Mouse (Mus musculus) forebrain, embryonic 11.5 days (tissue): ENCODE results near the gene Pappa. TPM values are rescaled to one million over a fixed set of nuclear protein-coding genes. Genes with fewer than 3 reads are reported as not detected.

ENCODE experiments used
- ATAC-seq: fragments of 200-750 bp; cut with Nextera tagmentation; replicated peaks from 2 replicates; pipeline ENCODE4 v1.8.0; 2017; ENCODE audit warnings: moderate TSS enrichment; ENCODE audit not compliant: low FRiP score
- DNase-seq: peaks from one replicate; pipeline ENCODE4 v3.0.0-alpha.2; 2017; ENCODE audit warnings: low spot score
- H3K27ac ChIP-seq: fragments of 300-500 bp; sonication (generic); 2 replicates; pipeline ENCODE4 v1.5.1; 2014; ENCODE audit warnings: low read depth, low read length
- H3K27me3 ChIP-seq: fragments of 300-500 bp; sonication (generic); 2 replicates; pipeline ENCODE4 v1.6.1; 2014; ENCODE audit warnings: mild to moderate bottlenecking, low read length, mixed read lengths; ENCODE audit not compliant: control insufficient read depth, insufficient read depth
- H3K36me3 ChIP-seq: fragments of 300-500 bp; sonication (generic); 2 replicates; pipeline ENCODE4 v1.6.1; 2014; ENCODE audit warnings: mild to moderate bottlenecking, low read length, moderate library complexity, mixed read lengths; ENCODE audit not compliant: control insufficient read depth, insufficient read depth
- H3K4me1 ChIP-seq: fragments of 300-500 bp; sonication (generic); replicated peaks from 2 replicates; pipeline ENCODE4 v1.6.1; 2014; ENCODE audit warnings: low read length, mixed read lengths; ENCODE audit not compliant: control insufficient read depth, insufficient read depth
- H3K4me2 ChIP-seq: fragments of 300-500 bp; sonication (generic); 2 replicates; pipeline ENCODE4 v1.6.1; 2014; ENCODE audit warnings: low read depth, mild to moderate bottlenecking, low read length, moderate library complexity, mixed read lengths; ENCODE audit not compliant: severe bottlenecking
- H3K4me3 ChIP-seq: fragments of 300-500 bp; sonication (generic); 2 replicates; pipeline ENCODE4 v1.5.1; 2014; ENCODE audit warnings: low read depth, low read length
- H3K9ac ChIP-seq: fragments of 300-500 bp; sonication (generic); 2 replicates; pipeline ENCODE4 v1.6.1; 2014; ENCODE audit warnings: low read length
- H3K9me3 ChIP-seq: fragments of 300-500 bp; sonication (generic); 2 replicates; pipeline ENCODE4 v1.6.1; 2016; ENCODE audit warnings: low read length, mixed read lengths; ENCODE audit not compliant: control insufficient read depth
- WGBS: fragments of 180-500 bp; shearing (Covaris S2); extraction: QIAGEN DNeasy Blood & Tissue Kit; methylation state at CpG from one replicate; pipeline ENCODE4 v1.1.7; 2014; 5-methylcytosine and 5-hydroxymethylcytosine counted together
- polyA plus RNA-seq: library from polyadenylated mRNA; unstranded; fragments of >200 nt; fragmentation: Nextera tagmentation; extraction: Ambion mirVana; gene quantifications from 2 replicates; pipeline ENCODE4 v1.2.1, GENCODE M21; 2014

Pappa gene
- polyA plus RNA-seq, 1 experiment from 2014 or later, result 4.1 TPM

GRCm38 (mm10) chr4:65383070-65383469 is 259.1 kb downstream of the Pappa start:
- ATAC-seq, result no peak
- DNase-seq, result no peak
- WGBS, result 91% methylated on average over 4 of the region's 4 CpGs
- H3K27ac ChIP-seq, result no peak overlapping the region
- H3K4me3 ChIP-seq, result no peak overlapping the region
- H3K4me1 ChIP-seq, result no peaks in the 10 kb centered on the region
- H3K27me3 ChIP-seq, result no peaks in the 10 kb centered on the region
- no peaks in the 10 kb centered on the region for H3K9me3 ChIP-seq
- no peaks in the 10 kb centered on the region for H3K36me3 ChIP-seq
- no peak overlapping the region for H3K9ac ChIP-seq
- no peak overlapping the region for H3K4me2 ChIP-seq

- no peak for ATAC-seq
- Histone ChIP-seq H3K27ac (no peak overlapping the region), H3K9ac (no peak overlapping the region), H3K4me3 (no peak overlapping the region), H3K9me3 (no peaks in the 10 kb centered on the region), H3K36me3 (no peaks in the 10 kb centered on the region), H3K4me2 (no peak overlapping the region), H3K27me3 (no peaks in the 10 kb centered on the region), H3K4me1 (no peaks in the 10 kb centered on the region)
- DNase-seq, result no peak
- 73% methylated on average over 4 of the region's 4 CpGs for WGBS
These were observed 267.0 kb downstream of the Pappa start for GRCm38 (mm10) chr4:65391001-65391400.

GRCm38 (mm10) chr4:65396806-65397205 is 272.8 kb downstream of the Pappa start:
- Histone ChIP-seq H3K36me3 (no peaks in the 10 kb centered on the region), H3K4me2 (no peak overlapping the region), H3K9ac (no peak overlapping the region), H3K4me3 (no peak overlapping the region), H3K27me3 (no peaks in the 10 kb centered on the region), H3K27ac (no peak overlapping the region), H3K9me3 (no peaks in the 10 kb centered on the region), H3K4me1 (no peaks in the 10 kb centered on the region)
- WGBS, result 72% methylated on average over 3 of the region's 3 CpGs
- no peak for DNase-seq
- no peak for ATAC-seq

- H3K9ac ChIP-seq, result no peak overlapping the region
- no peak for DNase-seq
- no peaks in the 10 kb centered on the region for H3K4me1 ChIP-seq
- no peaks in the 10 kb centered on the region for H3K9me3 ChIP-seq
- H3K36me3 ChIP-seq, result no peaks in the 10 kb centered on the region
- no peaks in the 10 kb centered on the region for H3K27me3 ChIP-seq
- no peak overlapping the region for H3K4me2 ChIP-seq
- no peak overlapping the region for H3K27ac ChIP-seq
- H3K4me3 ChIP-seq, result no peak overlapping the region
- 95% methylated on average over 4 of the region's 4 CpGs for WGBS
- no peak for ATAC-seq
These were observed 275.5 kb downstream of the Pappa start for GRCm38 (mm10) chr4:65399457-65399856.

GRCm38 (mm10) chr4:65402286-65402685 is 278.3 kb downstream of the Pappa start:
- no peak overlapping the region for H3K27ac ChIP-seq
- no peak overlapping the region for H3K4me2 ChIP-seq
- no peaks in the 10 kb centered on the region for H3K36me3 ChIP-seq
- ATAC-seq (no peak), DNase-seq (no peak)
- no peak overlapping the region for H3K9ac ChIP-seq
- 86% methylated on average over 5 of the region's 5 CpGs for WGBS
- no peaks in the 10 kb centered on the region for H3K27me3 ChIP-seq
- H3K4me1 ChIP-seq, result no peaks in the 10 kb centered on the region
- H3K9me3 ChIP-seq, result no peaks in the 10 kb centered on the region
- no peak overlapping the region for H3K4me3 ChIP-seq

GRCm38 (mm10) chr4:65402836-65403634 is 279.1 kb downstream of the Pappa start:
- H3K27me3 ChIP-seq, result no peaks in the 10 kb centered on the region
- H3K27ac ChIP-seq, result no peak overlapping the region
- H3K9ac ChIP-seq, result no peak overlapping the region
- WGBS, result 66% methylated on average over 6 of the region's 6 CpGs
- no peak overlapping the region for H3K4me2 ChIP-seq
- H3K4me1 ChIP-seq, result no peaks in the 10 kb centered on the region
- ATAC-seq (no peak), DNase-seq (no peak)
- no peak overlapping the region for H3K4me3 ChIP-seq
- H3K36me3 ChIP-seq, result no peaks in the 10 kb centered on the region
- no peaks in the 10 kb centered on the region for H3K9me3 ChIP-seq
